Mouse (Mus musculus): Measurements from ENCODE around the gene Ccnd2.

The Ccnd2 gene

DNA sequence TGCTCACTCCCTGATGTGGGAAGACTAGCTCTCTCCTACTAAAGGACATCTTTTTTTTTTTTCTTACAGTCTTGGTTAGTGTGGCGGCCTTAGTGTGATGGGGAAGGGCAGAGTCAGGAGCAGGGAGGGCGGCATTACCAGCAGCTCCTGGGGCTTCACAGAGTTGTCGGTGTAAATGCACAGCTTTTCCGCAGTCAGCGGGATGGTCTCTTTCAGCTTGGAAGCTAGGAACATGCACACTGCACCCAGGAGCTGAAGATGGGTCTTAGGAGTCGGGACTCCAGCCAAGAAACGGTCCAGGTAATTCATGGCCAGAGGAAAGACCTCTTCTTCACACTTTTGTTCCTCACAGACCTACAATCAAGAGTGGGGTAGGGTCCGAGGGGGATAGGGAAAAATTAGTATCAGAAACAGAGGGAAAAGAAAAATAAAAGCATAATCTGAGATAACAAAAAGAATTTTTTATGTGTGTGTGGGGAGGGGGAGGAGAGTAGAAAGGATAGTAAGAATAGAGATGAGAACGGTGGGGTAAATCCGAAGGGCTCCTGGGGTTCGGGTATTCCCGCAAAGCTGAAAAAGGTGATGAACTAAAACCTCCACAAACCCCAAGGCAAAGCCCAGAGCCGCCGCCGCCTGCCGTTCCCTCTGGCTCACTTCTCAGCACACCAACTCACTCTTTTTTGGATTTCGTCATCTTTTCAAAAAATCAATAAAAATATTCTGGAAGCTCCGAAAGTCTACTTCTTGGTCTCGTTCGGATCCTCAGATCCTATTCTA lies 3.3 kb downstream of the Ccnd2 start:
- DNase-seq (ENCODE audit: low spot score) = no peak

DNA sequence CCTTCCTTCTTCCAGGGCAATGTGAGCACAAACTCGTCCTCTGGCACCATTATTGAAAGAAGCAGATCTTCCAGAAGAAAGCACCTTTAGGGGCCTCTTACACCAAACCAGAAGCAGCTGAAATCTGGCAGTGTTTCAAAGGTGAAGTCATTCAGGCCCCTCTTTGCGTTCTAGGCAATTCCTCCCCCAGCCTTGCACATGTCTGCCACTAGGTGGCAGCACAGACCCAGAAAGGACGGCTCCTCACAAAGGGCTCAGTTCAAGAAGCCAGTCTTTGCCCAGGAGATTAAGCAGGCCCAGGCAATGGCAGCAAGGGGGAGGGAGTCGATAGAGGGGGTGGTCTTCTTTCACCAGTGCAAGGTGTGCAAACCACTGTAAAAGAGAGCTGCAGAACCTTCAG lies 4.3 kb downstream of the Ccnd2 start:
- DNase-seq (ENCODE audit: low spot score) = peak; percentile 88

DNA sequence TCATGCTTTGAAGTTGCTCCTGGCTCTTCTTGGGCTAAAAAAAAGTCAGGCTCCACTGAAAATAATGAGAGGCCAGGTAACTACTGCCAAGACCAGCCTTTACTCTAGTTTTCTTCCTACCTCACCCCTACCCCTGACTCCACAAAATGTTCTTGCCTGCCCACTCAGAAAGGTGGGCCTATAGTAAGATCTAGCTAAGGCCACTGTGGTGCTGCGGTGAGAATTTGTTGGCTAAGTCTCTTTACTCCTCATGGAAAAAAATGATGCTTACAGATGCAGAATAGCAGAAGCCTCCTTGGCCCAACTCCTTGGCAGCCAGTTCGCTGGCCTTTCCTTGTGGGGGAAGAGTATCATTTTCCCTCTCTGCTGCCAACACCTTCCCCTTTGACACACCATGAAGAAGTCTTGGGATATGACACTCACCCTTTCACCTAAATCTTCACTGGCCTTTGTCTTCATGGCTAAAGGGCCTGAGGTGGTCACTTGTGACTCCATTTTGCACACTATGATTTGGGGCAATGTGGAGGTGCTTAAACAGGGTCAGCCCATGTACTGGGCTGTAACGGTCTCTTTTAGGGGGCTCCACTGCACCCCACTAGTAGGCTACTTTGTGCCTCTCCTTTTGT lies 5.6 kb downstream of the Ccnd2 start:
- DNase-seq (ENCODE audit: low spot score) = no peak

DNA sequence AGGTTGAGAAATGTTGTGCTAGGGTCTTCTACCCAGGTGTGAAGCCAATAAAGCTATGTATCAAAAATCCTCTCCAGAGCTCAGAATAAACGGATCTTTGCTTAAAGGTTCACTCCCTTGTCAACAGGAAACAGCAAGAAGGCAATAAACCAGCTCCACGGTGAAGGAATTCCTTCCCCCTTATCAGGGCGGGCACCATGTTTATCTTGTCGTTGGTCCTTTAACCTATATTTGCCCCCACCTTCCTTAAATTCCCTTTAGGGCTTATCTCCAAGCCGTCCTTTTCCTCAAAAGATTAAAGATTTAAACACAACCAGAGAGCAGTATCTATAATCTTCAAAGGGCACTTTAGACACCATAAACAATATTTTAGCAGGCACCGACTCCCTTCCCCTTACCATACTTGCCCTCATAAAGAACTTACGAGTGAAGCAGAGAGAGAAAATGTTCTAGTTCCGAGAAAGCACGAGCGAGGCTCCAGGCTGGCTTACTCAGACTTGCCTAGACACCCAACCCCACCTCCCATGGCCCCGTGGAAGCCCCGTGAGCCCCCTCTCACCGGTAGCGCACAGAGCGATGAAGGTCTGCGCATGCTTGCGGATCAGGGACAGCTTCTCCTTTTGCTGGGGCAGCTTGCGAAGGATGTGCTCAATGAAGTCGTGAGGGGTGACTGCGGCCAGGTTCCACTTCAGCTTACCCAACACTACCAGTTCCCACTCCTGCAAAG lies 6.4 kb downstream of the Ccnd2 start:
- no peak for DNase-seq (ENCODE audit: low spot score)

DNA sequence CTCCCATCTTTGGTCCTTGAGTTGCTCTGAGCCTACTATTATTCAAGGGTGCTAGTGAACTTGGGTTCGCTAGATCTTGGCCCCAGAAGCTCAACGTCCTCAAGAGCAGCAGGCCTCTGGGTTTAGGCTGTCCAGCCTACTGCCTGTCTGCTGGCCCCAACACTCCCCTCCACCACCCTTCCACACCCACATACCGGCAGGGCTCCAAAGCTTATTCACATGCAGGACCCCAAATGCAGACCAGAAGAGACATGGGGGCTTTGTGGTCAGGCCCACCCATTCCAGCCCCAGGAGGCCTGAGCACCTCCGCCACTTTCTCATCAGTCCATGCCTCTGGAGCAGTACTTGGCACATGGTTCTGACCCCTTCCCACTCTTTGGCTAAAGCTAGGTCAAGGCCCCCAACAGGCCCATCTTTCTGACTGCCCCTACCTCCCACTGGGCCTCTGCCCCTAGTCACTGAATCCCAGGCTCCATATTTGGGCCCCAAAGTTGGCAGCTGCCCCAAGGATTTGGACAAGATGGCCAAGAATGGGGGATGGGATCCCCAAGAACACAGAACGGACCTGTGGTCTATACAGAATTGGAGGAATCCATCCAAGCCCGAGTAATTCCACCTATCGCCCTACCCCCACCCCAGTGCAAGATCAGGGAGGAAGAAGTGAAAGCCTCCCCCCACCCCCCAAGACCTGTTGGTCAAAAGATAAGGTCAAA lies 8.3 kb downstream of the Ccnd2 start:
- DNase-seq (ENCODE audit: low spot score) = no peak

DNA sequence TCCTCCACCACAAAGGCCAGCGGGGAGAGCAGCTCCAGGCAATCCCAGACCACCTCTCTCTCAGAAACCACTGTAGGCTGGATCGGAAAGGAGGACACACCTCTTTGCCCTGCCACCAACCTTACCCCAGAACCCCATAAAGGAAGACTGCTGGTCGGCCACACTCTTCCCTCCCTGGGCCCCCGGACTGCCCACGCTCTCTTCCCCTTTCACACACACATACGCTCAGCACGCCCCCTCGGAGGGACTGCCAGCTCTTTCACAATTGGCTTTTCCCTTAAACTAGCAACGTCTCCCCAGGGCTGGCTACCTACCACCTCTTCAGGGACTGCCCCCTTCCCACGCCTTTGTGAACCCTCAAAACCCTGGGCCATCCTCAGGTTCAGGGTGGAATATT lies 8.9 kb downstream of the Ccnd2 start:
- DNase-seq (ENCODE audit: low spot score) = no peak

DNA sequence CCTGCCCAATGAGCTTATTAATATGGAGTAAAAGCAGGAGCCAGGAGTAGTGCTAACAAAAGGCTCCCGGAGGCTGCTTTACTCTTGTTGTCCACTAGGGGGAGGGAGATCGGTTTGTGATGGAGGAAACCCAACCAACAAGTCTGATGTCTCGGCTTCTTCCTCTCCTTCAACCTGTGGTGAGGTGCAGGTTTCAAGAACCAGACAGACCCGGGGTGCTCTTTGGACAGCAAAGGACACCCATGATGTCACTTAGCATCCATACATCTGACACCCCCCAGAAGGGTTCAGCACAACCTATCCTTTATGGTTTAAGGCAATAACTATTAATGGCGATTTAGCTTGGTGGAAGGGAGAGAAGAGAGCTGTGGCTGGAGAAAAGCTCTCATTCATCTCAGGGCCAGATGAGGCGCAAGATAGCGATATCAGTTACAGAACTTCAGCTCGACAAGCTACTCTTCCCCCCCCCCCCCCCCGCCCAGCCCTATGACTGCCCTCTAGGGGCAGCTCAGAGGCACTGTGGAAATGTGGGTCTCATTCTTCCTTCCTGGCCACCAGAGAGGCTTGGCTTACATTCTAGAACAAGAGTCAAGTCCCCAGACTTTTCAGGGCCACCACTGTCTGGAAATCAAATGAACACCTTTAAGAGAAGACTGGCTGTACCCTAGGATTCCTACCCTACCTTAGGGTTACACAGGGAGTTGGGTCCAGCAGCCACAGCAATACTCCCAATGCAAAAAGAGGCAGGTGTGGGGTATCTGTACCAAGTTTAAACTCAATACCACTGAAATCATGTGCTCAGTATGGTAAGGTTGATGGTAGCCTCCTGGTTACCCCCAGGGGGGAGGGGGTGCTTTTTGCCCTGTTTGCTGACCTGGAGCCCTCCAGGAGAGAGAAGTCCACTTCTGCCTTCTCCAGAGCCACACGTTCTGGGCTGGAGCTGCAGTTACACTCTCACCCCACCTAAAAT lies 9.6 kb downstream of the Ccnd2 start:
- DNase-seq (ENCODE audit: low spot score) = peak; percentile 68

DNA sequence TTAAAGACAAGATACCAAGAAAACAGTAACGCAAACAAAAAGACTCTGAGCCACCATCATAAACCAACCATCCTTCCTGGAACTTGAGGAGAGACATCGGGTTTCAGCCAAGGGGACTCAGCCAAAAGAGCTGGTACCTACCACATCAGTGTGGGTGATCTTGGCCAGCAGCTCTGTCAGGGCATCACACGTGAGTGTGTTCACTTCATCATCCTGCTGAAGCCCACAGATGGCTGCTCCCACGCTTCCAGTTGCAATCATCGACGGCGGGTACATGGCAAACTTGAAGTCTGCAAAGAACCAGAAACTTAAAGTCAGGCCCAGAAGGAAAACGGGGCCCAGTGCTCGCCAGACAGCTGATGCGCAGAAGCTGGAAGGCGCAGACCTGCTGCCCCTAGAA lies 13.0 kb downstream of the Ccnd2 start:
- DNase-seq (ENCODE audit: low spot score) = no peak

DNA sequence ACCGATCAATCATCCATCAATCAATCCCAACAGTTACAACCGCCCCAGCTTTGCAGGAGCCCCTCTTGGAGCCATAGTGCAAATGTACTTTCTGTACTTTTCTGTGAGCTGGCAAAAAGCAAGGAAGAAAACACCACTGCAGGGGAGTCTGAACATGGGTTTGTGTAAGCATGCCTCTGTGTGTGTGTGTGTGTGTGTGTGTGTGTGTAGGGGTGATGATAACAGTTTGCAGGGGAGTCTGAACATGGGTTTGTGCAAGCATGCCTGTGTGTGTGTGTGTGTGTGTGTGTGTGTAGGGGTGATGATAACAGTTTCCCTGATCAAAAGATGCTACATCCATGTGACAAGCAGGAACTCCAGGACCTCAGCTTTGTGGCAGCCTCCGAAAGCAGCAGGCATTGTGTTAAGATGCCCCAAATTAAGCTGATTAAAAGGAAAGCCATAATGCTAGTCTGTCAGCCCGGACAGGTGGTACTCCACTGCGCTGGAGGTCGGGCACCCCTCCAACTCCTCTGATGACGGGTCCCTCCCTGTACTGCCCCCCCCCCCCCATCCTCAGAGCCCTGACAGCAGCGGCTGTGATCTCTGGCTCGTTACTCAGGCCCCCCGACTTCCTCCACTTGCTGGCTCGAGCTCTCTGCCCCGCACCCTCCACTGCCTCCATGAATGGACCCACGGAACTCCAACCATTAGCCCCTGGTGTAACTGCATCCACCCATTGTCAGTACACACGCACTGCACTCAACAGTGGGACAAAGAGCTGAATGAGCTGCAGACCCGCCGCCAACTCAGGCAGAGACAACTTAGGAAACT lies 18.4 kb downstream of the Ccnd2 start:
- DNase-seq (ENCODE audit: low spot score) = no peak

DNA sequence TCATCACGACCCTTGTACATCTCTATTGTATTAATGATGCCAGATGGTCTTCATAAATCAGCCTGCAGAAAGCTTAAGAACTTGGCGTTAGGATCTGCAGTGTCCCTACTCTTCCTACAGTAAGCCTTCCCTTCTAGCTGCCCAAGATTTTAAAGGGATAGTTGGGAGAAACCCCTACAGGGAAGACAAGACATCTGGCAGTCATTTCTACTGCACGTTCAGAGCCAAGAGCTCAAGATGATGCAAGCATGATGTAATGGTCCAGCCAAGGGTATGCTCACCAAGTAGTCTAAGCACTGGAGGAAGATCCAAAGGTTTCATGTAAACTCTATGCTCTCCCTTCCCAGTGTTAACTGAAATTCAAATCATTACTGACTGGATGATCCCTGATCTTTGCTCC lies 19.3 kb downstream of the Ccnd2 start:
- no peak for DNase-seq (ENCODE audit: low spot score)

DNA sequence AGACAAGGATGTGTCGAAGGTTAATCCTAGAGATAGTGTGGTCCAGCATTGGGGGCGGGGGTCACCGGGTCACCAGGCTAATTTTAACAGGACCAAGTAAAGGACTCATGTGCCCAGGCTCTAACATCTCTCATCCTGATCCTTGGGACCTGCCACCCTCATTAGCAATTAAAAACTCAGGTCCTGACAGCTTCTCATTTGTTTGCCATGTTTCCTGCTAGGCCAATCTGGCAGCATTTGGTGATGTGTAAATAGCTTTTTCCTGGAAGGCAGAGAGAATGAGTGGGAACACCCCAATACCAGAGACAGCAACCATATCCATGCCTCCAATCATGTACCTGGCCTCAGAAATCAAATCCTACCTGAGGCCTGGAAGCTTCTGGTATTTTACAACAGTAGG lies 20.0 kb downstream of the Ccnd2 start:
- DNase-seq (ENCODE audit: low spot score) = no peak

DNA sequence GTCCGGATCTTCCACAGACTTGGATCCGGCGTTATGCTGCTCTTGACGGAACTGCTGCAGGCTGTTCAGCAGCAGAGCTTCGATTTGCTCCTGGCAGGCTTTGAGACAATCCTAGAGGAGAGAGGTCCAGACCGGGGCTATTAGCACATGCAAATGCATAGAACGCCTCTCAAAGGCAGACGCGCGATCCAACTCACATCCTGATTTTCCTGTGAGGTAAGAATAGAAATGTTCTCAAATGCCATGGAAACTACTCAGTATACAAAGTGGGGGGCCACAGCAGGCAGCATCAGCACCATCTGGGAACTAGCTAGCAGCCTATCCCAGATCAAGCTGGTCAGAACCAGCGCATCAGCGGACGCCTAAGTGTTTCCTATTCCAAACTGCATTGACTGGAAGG lies 21.6 kb downstream of the Ccnd2 start:
- DNase-seq (ENCODE audit: low spot score) = no peak

DNA sequence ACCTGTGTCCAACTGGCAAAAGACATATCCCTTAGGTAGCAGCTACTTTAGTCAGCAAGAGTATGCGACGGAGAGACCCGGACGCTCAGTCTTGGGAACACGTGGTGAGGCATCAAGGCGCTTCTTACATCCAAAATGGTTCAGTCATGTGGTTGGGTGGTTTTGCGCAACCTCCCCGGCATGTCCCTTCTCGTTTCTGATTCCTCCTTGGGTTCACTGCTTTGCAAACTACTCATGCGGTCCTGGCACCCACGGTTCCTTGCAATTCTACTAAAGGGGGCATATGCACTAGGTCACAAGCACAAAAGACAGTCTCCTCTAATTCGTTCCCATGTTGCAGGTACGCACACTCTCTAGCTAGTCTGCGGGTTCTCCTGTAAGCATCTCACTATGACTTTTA lies 22.3 kb downstream of the Ccnd2 start:
- DNase-seq (ENCODE audit: low spot score) = no peak

DNA sequence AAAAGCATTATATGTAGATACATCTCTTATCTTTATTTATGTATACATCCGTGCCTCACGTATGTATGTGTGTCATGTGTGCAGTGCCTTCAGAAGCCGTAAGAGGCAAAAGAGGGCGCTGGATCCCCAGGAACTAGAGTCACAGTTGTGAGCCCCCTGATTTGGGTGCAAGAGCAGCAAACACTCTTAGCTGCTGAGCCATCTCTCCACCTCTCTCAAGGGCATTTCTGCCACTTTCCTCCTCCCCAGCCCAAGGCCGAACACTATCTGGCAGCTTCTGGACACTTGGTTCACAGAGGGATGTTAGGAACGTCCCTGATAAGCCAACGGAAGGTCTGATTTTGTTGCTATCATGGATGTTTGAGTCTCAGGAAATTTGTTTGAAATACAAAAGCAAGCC lies 28.5 kb downstream of the Ccnd2 start:
- no peak for DNase-seq (ENCODE audit: low spot score)

DNA sequence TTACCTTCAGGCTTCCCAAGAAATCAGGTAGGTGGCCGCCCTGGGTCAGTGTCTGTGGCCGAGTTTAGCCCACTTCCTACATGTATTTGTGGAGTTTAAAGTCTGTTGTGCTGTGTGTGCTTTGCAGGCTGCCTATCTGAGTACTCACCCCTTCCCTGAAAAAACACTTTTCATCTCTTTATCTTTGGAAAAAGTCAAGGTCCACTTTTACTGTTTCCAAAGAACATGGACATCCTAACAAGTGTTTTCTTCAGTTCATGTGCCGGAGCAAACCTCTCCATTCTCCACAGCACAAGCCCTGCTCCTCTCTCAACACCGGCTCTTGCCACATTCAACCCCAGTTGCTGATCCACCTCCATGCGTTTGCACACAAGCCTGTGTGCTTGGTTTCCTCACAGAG lies 29.0 kb downstream of the Ccnd2 start:
- no peak for DNase-seq (ENCODE audit: low spot score)

DNA sequence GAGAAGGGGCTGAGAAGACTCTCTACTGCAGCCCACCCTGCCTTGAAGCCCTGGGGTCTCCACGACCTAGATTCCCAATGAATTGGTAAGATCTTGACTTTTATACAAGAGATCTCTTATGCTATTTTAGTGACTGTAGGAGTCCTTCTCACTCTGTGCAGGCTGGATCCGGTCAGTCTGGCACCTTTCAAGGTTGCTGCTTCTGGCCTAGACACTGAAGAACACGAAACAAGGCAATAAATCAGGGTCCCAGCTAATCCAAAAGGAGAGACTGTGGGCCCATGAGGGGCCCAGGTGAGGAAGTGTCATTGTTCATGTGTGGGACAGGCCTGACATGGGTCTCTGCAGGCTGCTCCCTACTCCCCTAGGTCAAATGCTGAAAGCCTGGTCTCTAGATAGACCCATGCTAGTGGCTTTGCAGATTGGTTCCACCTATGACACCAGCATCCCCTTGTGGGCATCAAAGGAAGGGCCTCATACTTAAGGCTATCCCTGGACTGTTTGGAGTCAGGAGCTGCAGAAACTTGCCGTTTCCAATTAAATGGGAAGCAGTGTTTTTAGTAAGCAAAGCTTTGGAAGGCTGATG lies 29.7 kb downstream of the Ccnd2 start:
- DNase-seq (ENCODE audit: low spot score) = no peak

DNA sequence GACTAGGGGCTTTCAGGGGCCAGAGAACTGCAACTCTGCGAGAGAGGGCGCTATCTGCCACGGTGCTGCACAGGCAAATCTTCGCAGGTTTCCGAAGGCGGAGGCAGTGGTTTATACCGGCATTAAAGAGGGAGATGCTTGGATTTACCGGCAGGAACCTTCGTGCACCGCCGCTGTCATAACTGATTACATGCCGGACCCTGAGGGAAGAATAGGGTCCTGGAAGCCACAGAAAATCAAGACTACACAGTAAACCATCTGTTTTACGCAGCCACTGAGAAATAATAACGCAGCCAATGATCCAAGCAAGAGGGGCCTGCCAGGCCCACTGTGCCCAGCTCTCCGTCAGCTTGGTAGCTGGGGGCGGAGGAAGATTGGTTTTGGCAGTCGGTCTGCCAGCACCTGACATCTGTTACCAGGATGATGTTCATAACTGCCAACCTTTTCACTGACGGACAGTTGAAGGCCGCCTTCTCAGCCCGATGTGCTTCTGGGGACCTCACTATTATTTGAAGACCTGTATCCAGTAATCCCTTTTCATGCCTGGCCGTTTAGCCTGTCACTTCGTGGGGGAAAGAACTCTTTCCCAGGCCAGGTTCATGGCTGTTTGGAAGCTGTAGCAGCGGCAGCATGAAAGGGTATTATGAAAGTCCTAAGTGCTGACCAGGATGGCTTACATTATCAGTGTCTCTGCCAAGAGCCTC lies 37.1 kb downstream of the Ccnd2 start:
- no peak for DNase-seq (ENCODE audit: low spot score)

DNA sequence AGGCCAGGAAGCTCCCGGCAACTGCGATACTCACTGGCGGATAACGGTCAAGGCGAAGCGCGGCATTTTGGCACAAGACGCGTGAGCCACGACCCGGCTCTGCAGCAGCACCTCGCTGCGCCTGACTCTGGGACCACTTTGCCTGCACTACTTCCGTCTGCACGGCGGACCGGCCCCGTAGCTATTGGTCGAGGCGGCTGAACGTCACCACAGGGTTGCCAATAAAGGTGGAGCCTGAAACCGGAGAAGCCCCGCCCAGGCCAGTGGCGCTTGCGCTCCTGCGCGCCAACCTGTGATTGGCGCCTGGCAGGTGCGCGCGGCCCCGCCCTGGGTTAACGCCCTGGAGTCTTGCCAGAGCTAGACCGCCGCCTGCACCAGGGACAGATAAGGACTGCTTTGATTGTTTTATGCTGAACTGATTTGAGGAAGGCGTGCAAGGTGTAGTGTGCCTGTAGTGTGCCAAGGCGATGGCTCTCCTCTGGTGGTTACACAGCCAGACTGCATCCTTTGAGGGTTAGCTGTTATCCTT lies 42.5 kb downstream of the Ccnd2 start, which contains the start of gene Tigar:
Gene Tigar (minus strand): TSS at position 156 of the 529 bp plus-strand sequence.
- peak; percentile 98 for DNase-seq (ENCODE audit: low spot score)

DNA sequence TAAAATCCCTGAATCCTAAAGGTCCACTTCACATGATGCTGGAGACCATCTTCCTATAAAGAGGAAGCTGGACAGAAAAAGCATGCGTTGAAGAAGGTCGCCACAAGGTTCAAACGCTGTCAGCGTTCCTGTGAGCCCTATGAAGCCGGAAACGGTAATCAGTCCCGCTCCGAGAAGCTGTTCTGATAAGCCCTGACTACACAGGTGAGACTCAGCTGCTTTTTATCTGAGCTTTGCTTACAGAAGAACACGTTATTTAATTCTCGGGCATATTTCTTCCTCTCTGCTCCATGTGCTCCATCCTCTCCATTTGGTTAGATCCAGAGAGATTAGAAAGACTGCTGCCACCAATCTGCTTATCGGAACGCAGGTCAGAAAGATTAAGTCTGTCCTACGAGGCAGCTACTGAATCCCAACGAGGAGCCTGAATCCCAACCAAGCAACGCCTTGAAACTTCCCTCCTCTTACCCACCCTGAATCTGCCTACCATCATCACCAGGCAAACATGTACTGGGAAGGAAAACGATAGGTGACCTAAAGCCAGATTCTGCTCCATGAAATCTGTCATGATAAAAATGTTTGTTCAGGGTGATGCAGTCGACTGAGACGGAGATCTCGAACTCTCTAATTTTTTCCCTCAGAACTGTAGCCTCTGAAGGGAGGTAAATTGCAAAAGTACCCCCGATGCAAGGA lies 43.5 kb downstream of the Ccnd2 start:
- DNase-seq (ENCODE audit: low spot score) = peak; percentile 16
